Mouse (Mus musculus): ENCODE results near the gene Prdm10. TPM values are rescaled to one million over a fixed set of nuclear protein-coding genes. Genes with fewer than 3 reads are reported as not detected.

The Prdm10 gene
- polyA plus RNA-seq, 1 experiment, result 7.3 TPM

- Histone ChIP-seq H3K4me3 (replicated peaks; ENCODE audit: extremely low read depth, low read depth, low read length) (peak overlapping the region; percentile 97), H3K4me1 (ENCODE audit: control insufficient read depth, insufficient read depth, low read length) (peaks cover 4% of the 10 kb centered on the region)
- TF ChIP-seq CTCF (IDR thresholded peaks at IDR 0.05; ENCODE audit: insufficient read depth, low read length) (no peak), POLR2A (IDR thresholded peaks at IDR 0.05; ENCODE audit: borderline replicate concordance, extremely low read depth, low read depth, low read length) (no peak)
- no peak for DNase-seq
- under 1% methylated on average over 63 of the region's 63 CpGs for WGBS
These were observed 799 bp downstream of the Prdm10 start for GRCm38 (mm10) chr9:31281011-31281662.

GRCm38 (mm10) chr9:31281663-31282015 is 1.3 kb downstream of the Prdm10 start:
- no peak for DNase-seq
- 6% methylated on average over 11 of the region's 11 CpGs for WGBS
- Histone ChIP-seq H3K4me3 (replicated peaks; ENCODE audit: extremely low read depth, low read depth, low read length) (peak overlapping the region; percentile 97), H3K4me1 (ENCODE audit: control insufficient read depth, insufficient read depth, low read length) (peaks cover 4% of the 10 kb centered on the region)
- TF ChIP-seq CTCF (IDR thresholded peaks at IDR 0.05; ENCODE audit: insufficient read depth, low read length), result no peak
- no peak for TF ChIP-seq POLR2A (IDR thresholded peaks at IDR 0.05; ENCODE audit: borderline replicate concordance, extremely low read depth, low read depth, low read length)

- TF ChIP-seq CTCF (IDR thresholded peaks at IDR 0.05; ENCODE audit: insufficient read depth, low read length), result no peak
- TF ChIP-seq POLR2A (IDR thresholded peaks at IDR 0.05; ENCODE audit: borderline replicate concordance, extremely low read depth, low read depth, low read length), result no peak
- Histone ChIP-seq H3K4me1 (ENCODE audit: control insufficient read depth, insufficient read depth, low read length) (peaks cover 4% of the 10 kb centered on the region), H3K4me3 (replicated peaks; ENCODE audit: extremely low read depth, low read depth, low read length) (no peak overlapping the region)
- DNase-seq, result no peak
- 68% methylated on average over 4 of the region's 4 CpGs for WGBS
These were observed 2.2 kb downstream of the Prdm10 start for GRCm38 (mm10) chr9:31282536-31282935.

- DNase-seq, result no peak
- no peak for TF ChIP-seq CTCF (IDR thresholded peaks at IDR 0.05; ENCODE audit: insufficient read depth, low read length)
- no peak for TF ChIP-seq POLR2A (IDR thresholded peaks at IDR 0.05; ENCODE audit: borderline replicate concordance, extremely low read depth, low read depth, low read length)
- Histone ChIP-seq H3K4me1 (ENCODE audit: control insufficient read depth, insufficient read depth, low read length) (peaks cover 4% of the 10 kb centered on the region), H3K4me3 (replicated peaks; ENCODE audit: extremely low read depth, low read depth, low read length) (no peak overlapping the region)
- WGBS, result 84% methylated on average over 4 of the region's 4 CpGs
These were observed 2.7 kb downstream of the Prdm10 start for GRCm38 (mm10) chr9:31283044-31283443.

GRCm38 (mm10) chr9:31283911-31284310 is 3.6 kb downstream of the Prdm10 start:
- H3K4me3 ChIP-seq (replicated peaks; ENCODE audit: extremely low read depth, low read depth, low read length), result no peak overlapping the region
- no peak for TF ChIP-seq CTCF (IDR thresholded peaks at IDR 0.05; ENCODE audit: insufficient read depth, low read length)
- WGBS, result 81% methylated on average over 3 of the region's 3 CpGs

GRCm38 (mm10) chr9:31290201-31290862 is 10.0 kb downstream of the Prdm10 start:
- WGBS, result 60% methylated on average over 14 of the region's 14 CpGs
- Histone ChIP-seq H3K4me3 (replicated peaks; ENCODE audit: extremely low read depth, low read depth, low read length) (no peak overlapping the region), H3K4me1 (ENCODE audit: control insufficient read depth, insufficient read depth, low read length) (peaks cover 3% of the 10 kb centered on the region; the same call in 1 of the 2 replicates)
- peak; percentile 57 for DNase-seq
- TF ChIP-seq CTCF (IDR thresholded peaks at IDR 0.05; ENCODE audit: insufficient read depth, low read length), result no peak
- TF ChIP-seq POLR2A (IDR thresholded peaks at IDR 0.05; ENCODE audit: borderline replicate concordance, extremely low read depth, low read depth, low read length), result no peak

More at GRCm38 (mm10) chr9:31283911-31284310, 3.6 kb downstream of the Prdm10 start:
- no peak for DNase-seq
- peaks cover 4% of the 10 kb centered on the region for H3K4me1 ChIP-seq (ENCODE audit: control insufficient read depth, insufficient read depth, low read length)

- Histone ChIP-seq H3K4me3 (replicated peaks; ENCODE audit: extremely low read depth, low read depth, low read length) (no peak overlapping the region), H3K4me1 (ENCODE audit: control insufficient read depth, insufficient read depth, low read length) (peaks cover 3% of the 10 kb centered on the region; the same call in 1 of the 2 replicates)
- TF ChIP-seq POLR2A (IDR thresholded peaks at IDR 0.05; ENCODE audit: borderline replicate concordance, extremely low read depth, low read depth, low read length), result no peak
- WGBS, result 84% methylated on average over 4 of the region's 4 CpGs
- DNase-seq, result no peak
These were observed 11.6 kb downstream of the Prdm10 start for GRCm38 (mm10) chr9:31291978-31292377.

- no peak overlapping the region for H3K4me3 ChIP-seq (replicated peaks; ENCODE audit: extremely low read depth, low read depth, low read length)
- TF ChIP-seq POLR2A (IDR thresholded peaks at IDR 0.05; ENCODE audit: borderline replicate concordance, extremely low read depth, low read depth, low read length) (no peak), CTCF (IDR thresholded peaks at IDR 0.05; ENCODE audit: insufficient read depth, low read length) (no peak)
- H3K4me1 ChIP-seq (ENCODE audit: control insufficient read depth, insufficient read depth, low read length), result peaks cover 3% of the 10 kb centered on the region; the same call in 1 of the 2 replicates
- WGBS, result 81% methylated on average over 2 of the region's 2 CpGs
- no peak for DNase-seq
These were observed 12.9 kb downstream of the Prdm10 start for GRCm38 (mm10) chr9:31293208-31293607.

GRCm38 (mm10) chr9:31295311-31295710 is 15.0 kb downstream of the Prdm10 start:
- TF ChIP-seq CTCF (IDR thresholded peaks at IDR 0.05; ENCODE audit: insufficient read depth, low read length) (no peak), POLR2A (IDR thresholded peaks at IDR 0.05; ENCODE audit: borderline replicate concordance, extremely low read depth, low read depth, low read length) (no peak)
- H3K4me1 ChIP-seq (ENCODE audit: control insufficient read depth, insufficient read depth, low read length), result no peaks in the 10 kb centered on the region; the same call in 1 of the 2 replicates
- 52% methylated on average over 2 of the region's 2 CpGs for WGBS
- H3K4me3 ChIP-seq (replicated peaks; ENCODE audit: extremely low read depth, low read depth, low read length), result no peak overlapping the region
- no peak for DNase-seq

- no peak for DNase-seq
These were observed 16.0 kb downstream of the Prdm10 start for GRCm38 (mm10) chr9:31296293-31296692.

More at GRCm38 (mm10) chr9:31296293-31296692, 16.0 kb downstream of the Prdm10 start:
- WGBS, result 82% methylated on average over 3 of the region's 3 CpGs
- no peak overlapping the region for H3K4me3 ChIP-seq (replicated peaks; ENCODE audit: extremely low read depth, low read depth, low read length)
- no peaks in the 10 kb centered on the region; the same call in 1 of the 2 replicates for H3K4me1 ChIP-seq (ENCODE audit: control insufficient read depth, insufficient read depth, low read length)
- no peak for TF ChIP-seq POLR2A (IDR thresholded peaks at IDR 0.05; ENCODE audit: borderline replicate concordance, extremely low read depth, low read depth, low read length)
- no peak for TF ChIP-seq CTCF (IDR thresholded peaks at IDR 0.05; ENCODE audit: insufficient read depth, low read length)
